Mouse (Mus musculus): Measurements from ENCODE around the gene Otop3. TPM values are rescaled to one million over a fixed set of nuclear protein-coding genes. Genes with fewer than 3 reads are reported as not detected.

The Otop3 gene
- polyA plus RNA-seq, 1 experiment from 2014 or later, result 2.1 TPM

DNA sequence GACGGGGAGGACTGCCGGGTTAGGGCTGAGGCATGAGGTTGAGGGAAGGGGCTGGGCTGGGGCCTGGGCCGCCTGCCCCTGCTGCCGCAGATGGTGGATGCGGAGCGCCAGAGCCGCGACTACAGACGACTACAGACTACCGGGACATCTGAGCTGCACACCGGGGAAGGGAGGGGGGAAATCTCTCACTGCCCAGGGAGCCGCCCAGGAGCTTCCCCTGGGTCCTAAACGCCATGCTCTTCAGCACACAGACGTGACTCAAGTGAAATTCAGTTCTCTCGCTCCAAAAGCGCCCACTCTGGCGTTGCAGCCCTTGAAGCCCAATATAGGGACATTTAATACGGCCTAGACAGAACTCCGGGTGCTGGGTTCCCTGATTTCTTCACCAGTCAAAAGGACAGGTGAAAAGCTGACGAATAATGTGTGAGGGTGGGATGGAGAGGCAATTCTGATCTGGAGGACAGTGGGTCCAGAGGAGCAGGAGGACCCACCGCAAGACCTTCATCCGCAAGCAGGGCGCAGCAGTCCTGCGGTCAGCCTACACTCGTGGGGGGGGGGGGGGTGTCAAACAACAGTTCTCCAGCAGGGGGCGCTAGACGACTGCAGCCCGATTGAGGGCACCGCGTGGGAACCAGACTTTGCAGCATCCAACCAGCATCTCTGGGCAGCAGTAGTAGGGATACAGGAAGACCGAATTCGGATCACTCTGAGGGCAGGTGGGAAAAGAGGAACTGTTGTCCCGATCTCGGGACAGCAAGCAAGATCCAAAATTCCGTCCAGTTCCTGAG, 12.4 kb upstream of the Otop3 start, which contains the start of gene Ush1g:
TSS of gene Ush1g (minus strand) at position 136 of the 788 bp plus-strand sequence.
- 4% methylated on average over 35 of the region's 35 CpGs for WGBS
- peak; percentile 21 for ATAC-seq (ENCODE audit: low read depth)
- peak within 1 kb of the TSS; percentile 23 for H3K4me3 ChIP-seq
- peaks cover 94% of the 10 kb centered on the region for H3K27me3 ChIP-seq
- no peak within 1 kb of the TSS for H3K27ac ChIP-seq (replicated peaks)
- no peaks in the 10 kb centered on the region for H3K9me3 ChIP-seq
- peaks cover 46% of the 10 kb centered on the region for H3K4me1 ChIP-seq (replicated peaks)
- no peaks in the 10 kb centered on the region for H3K36me3 ChIP-seq
- H3K9ac ChIP-seq, result peak within 1 kb of the TSS; percentile 55; the same call in 1 of the 2 replicates
- peak within 1 kb of the TSS; percentile 37 for H3K4me2 ChIP-seq

DNA sequence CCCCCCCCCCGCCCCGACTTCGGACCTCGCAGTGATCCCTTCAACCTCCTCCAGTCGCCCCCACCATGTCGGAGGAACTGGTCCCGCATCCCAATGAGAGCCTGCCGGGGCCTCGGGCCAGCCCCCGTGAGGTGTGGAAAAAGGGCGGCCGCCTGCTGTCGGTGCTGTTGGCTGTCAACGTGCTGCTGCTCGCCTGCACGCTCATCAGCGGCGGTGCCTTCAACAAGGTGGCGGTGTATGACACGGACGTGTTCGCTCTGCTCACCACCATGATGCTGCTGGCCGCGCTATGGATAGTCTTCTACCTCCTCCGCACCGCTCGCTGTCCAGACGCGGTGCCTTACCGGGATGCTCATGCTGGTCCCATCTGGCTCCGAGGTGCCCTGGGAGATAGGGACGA, 11.2 kb upstream of the Otop3 start:
- Histone ChIP-seq H3K4me2 (no peak overlapping the region), H3K27me3 (peaks cover 81% of the 10 kb centered on the region), H3K4me1 (replicated peaks) (peaks cover 41% of the 10 kb centered on the region), H3K4me3 (no peak overlapping the region), H3K36me3 (no peaks in the 10 kb centered on the region), H3K9ac (no peak overlapping the region), H3K27ac (replicated peaks) (no peak overlapping the region), H3K9me3 (no peaks in the 10 kb centered on the region)
- ATAC-seq (ENCODE audit: low read depth), result no peak
- WGBS, result 17% methylated on average over 32 of the region's 32 CpGs

DNA sequence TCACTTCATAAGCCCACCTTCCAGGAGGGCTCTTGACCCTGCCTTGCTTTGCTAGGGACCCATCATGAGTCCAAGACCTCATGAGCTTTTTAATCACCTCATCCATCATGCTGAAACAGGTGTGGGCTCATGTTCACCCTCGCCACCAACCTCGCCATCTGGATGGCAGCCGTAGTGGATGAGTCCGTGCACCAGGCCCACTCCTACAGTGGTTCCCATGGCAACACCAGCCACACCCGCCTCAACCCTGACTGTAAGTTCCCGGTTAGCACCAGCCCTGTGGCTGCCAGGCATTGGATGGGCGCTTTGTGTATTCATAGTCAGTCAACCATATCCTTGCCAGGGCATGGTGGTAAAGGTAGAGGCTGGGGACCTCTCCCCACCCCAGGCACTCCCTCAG, 7.8 kb upstream of the Otop3 start:
- Histone ChIP-seq H3K4me1 (replicated peaks) (peaks cover 19% of the 10 kb centered on the region), H3K36me3 (no peaks in the 10 kb centered on the region), H3K9ac (no peak overlapping the region), H3K4me2 (no peak overlapping the region), H3K27me3 (peaks cover 54% of the 10 kb centered on the region), H3K9me3 (no peaks in the 10 kb centered on the region), H3K4me3 (no peak overlapping the region), H3K27ac (replicated peaks) (no peak overlapping the region)
- WGBS, result 63% methylated on average over 7 of the region's 7 CpGs
- ATAC-seq (ENCODE audit: low read depth), result no peak

DNA sequence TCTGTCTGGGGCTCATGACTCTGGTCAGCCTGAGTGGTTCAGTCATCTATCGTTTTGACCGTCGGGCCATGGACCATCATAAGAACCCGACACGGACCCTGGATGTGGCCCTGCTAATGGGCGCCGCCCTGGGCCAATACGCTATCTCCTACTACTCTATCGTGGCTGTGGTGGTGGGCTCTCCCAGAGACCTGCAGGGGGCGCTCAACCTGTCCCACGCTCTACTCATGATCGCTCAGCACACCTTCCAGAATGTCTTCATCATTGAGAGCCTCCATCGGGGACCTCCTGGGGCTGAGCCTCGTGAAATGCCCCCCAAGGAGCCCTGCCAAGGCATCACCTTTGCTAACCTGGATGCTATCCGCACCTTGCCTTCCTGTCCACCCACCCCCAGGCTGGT, 5.2 kb upstream of the Otop3 start:
- Histone ChIP-seq H3K36me3 (no peaks in the 10 kb centered on the region), H3K27me3 (peaks cover 49% of the 10 kb centered on the region), H3K27ac (replicated peaks) (no peak overlapping the region), H3K4me1 (replicated peaks) (peaks cover 5% of the 10 kb centered on the region), H3K9ac (no peak overlapping the region), H3K9me3 (no peaks in the 10 kb centered on the region), H3K4me3 (no peak overlapping the region), H3K4me2 (no peak overlapping the region)
- WGBS, result 74% methylated on average over 15 of the region's 15 CpGs
- ATAC-seq (ENCODE audit: low read depth), result no peak

DNA sequence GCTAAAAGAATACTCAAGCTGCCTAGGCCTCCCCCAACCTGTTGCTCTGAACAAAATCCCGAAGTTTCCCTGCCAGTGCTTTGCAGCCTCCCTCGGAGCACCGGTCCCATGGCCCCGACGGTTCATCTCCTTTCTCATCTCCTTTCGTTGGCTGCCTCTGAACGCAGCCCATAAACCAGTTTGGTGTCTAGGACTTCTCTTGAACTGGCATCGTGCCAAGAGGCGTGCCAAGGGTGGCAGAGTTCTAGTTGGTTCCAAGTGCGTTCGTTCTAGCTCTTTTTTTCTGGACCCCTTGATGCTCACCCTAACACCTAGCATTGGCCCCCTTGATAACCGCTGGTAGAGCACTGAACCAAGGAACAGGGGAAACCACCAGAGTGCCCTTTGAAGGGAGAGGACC, 692 bp downstream of the Otop3 start:
- H3K9me3 ChIP-seq, result no peaks in the 10 kb centered on the region
- H3K9ac ChIP-seq, result no peak overlapping the region
- no peak overlapping the region for H3K27ac ChIP-seq (replicated peaks)
- H3K27me3 ChIP-seq, result peaks cover 74% of the 10 kb centered on the region
- no peak for ATAC-seq (ENCODE audit: low read depth)
- H3K36me3 ChIP-seq, result no peaks in the 10 kb centered on the region
- H3K4me2 ChIP-seq, result peak overlapping the region; percentile 59
- H3K4me1 ChIP-seq (replicated peaks), result peaks cover 14% of the 10 kb centered on the region
- 64% methylated on average over 12 of the region's 12 CpGs for WGBS
- H3K4me3 ChIP-seq, result no peak overlapping the region

DNA sequence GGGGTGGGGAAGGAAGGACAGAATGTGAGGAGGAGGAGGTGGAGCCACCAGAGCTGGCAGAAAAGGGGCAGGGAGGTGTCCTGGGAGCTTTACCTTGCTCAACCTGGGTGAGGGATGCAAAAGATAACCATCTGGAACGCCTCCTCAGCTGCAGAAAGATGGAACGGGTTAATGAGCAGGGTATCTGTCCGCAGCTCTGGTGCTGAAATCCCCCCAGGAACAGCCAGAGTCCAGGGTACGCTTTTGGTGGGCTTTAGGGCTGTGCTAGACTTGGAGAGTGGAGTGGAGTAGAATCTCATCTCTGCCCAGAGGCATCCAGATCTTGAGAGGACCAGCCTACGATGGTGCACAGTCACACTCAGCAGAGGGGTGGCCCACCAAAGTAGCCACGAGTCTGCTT, 1.6 kb downstream of the Otop3 start:
- Histone ChIP-seq H3K4me3 (no peak overlapping the region), H3K4me1 (replicated peaks) (peaks cover 14% of the 10 kb centered on the region), H3K27me3 (peaks cover 74% of the 10 kb centered on the region), H3K9ac (no peak overlapping the region), H3K27ac (replicated peaks) (no peak overlapping the region), H3K9me3 (no peaks in the 10 kb centered on the region), H3K4me2 (no peak overlapping the region), H3K36me3 (no peaks in the 10 kb centered on the region)
- no peak for ATAC-seq (ENCODE audit: low read depth)
- 25% methylated on average over 6 of the region's 6 CpGs for WGBS

DNA sequence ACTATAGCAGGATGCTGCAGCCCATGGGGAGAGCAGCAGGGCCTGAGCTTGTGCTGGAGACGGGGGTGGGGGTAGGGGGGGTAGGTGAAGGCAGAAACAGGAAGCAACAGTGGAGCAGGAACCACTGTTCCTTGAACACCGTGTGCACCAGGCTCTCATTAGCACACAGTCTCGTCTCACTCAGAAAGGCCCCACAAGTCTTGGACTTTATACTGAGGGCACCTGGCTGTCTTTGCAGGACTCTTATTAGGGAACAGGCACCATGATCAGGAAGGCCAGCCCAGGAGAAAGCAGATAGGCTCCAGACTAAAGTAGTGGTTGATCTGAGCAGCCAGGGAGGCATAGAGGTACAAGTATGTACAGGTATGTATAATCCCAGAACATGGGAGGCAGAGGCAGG, 2.8 kb downstream of the Otop3 start:
- peaks cover 64% of the 10 kb centered on the region for H3K27me3 ChIP-seq
- no peak for ATAC-seq (ENCODE audit: low read depth)
- H3K27ac ChIP-seq (replicated peaks), result no peak overlapping the region
- 77% methylated on average over 3 of the region's 3 CpGs for WGBS
- H3K4me2 ChIP-seq, result no peak overlapping the region
- no peaks in the 10 kb centered on the region for H3K9me3 ChIP-seq
- no peak overlapping the region for H3K9ac ChIP-seq
- peaks cover 14% of the 10 kb centered on the region for H3K4me1 ChIP-seq (replicated peaks)
- no peak overlapping the region for H3K4me3 ChIP-seq
- no peaks in the 10 kb centered on the region for H3K36me3 ChIP-seq

DNA sequence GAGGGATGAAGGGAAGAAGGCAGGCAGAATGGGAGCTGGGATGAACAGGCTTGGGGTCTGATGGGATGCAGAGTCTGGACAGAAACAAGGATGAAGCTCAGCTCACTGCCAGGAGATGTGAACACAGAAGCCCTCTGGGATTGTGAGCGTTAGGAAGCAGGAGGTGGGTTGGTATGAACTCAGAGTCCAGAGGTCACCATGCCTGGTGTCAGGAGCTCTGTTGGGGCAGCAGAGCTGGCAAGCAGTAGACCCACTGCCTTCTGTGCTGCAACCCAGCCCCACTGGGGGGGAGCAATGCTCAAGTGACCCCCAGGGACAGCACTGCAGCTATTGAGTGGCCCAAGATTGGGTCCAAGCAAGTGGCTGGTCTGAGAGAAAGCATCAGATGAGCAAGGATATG, 3.3 kb downstream of the Otop3 start:
- Histone ChIP-seq H3K27ac (replicated peaks) (no peak overlapping the region), H3K4me1 (replicated peaks) (peaks cover 14% of the 10 kb centered on the region), H3K4me2 (no peak overlapping the region), H3K4me3 (no peak overlapping the region), H3K27me3 (peaks cover 61% of the 10 kb centered on the region), H3K9me3 (no peaks in the 10 kb centered on the region), H3K36me3 (no peaks in the 10 kb centered on the region), H3K9ac (no peak overlapping the region)
- no peak for ATAC-seq (ENCODE audit: low read depth)
- WGBS, result 86% methylated on average over 1 of the region's 1 CpGs

DNA sequence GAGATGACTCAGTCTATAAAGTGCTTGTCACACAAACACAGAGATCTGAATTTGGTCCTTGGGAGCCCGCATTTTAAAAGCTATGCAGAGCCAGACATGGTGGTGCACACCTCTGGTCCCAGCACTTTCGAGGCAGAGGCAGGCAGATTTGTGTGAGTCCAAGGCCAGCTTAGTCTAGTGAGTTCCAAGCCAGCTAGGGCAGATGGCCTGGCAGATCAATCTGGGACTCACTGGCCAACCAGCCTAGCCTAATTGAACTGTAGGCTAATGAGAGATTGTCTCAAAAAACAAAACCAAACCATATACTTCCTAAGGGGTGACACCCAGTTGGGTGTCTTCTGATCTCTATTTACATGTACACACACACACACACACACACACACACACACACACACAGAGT, 6.7 kb downstream of the Otop3 start:
- Histone ChIP-seq H3K9me3 (no peaks in the 10 kb centered on the region), H3K27ac (replicated peaks) (no peak overlapping the region), H3K4me1 (replicated peaks) (no peaks in the 10 kb centered on the region), H3K4me2 (no peak overlapping the region), H3K4me3 (no peak overlapping the region), H3K36me3 (no peaks in the 10 kb centered on the region), H3K27me3 (peaks cover 52% of the 10 kb centered on the region), H3K9ac (no peak overlapping the region)
- no peak for ATAC-seq (ENCODE audit: low read depth)
- 71% methylated on average over 2 of the region's 2 CpGs for WGBS

DNA sequence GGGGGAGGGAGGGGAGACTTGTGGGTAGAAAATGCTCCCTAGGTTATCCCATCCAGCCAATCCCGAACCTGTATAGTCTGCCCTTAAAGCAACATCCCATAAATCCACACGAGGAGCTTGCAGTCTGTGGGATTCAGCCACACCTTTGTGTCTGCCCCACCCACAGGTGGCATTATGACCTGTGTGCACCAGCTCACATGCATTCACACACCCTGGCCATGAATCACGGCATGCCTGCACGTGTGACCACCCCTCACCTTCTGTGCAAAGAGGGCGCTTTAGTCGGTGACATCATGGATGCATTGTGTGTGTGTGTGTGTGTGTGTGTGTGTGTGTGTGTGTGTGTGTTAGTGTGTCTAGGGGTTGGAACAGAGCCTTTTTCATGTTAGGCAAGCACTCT, 7.3 kb downstream of the Otop3 start:
- Histone ChIP-seq H3K4me1 (replicated peaks) (no peaks in the 10 kb centered on the region; the same call in 1 of the 2 replicates), H3K4me3 (no peak overlapping the region), H3K9me3 (no peaks in the 10 kb centered on the region), H3K4me2 (no peak overlapping the region), H3K9ac (no peak overlapping the region), H3K36me3 (no peaks in the 10 kb centered on the region), H3K27me3 (peaks cover 48% of the 10 kb centered on the region), H3K27ac (replicated peaks) (no peak overlapping the region)
- no peak for ATAC-seq (ENCODE audit: low read depth)
- 67% methylated on average over 6 of the region's 6 CpGs for WGBS

DNA sequence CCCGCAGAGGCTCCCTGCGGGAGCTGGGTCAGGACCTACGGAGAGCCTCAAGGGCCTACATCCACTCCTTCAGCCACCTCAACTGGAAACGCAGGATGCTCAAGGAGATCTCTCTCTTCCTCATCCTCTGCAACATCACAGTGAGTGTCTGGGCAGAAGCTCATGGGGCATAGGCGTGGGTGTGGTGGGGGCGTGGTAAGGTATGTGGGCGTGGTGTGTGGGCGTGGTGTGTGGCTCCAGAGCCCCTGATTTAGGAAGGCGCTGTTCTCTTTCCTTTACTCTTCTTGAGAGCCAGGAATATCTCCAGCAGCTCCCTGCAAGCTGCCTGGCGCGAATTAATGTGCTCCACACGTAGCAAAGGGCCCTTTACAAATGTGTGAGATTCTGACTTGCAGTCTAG, 10.4 kb downstream of the Otop3 start:
- Histone ChIP-seq H3K36me3 (peaks cover 18% of the 10 kb centered on the region), H3K27me3 (peaks cover 34% of the 10 kb centered on the region), H3K4me1 (replicated peaks) (no peaks in the 10 kb centered on the region; the same call in 1 of the 2 replicates), H3K27ac (replicated peaks) (no peak overlapping the region), H3K9ac (no peak overlapping the region), H3K4me2 (no peak overlapping the region), H3K4me3 (no peak overlapping the region), H3K9me3 (no peaks in the 10 kb centered on the region)
- no peak for ATAC-seq (ENCODE audit: low read depth)
- 12% methylated on average over 12 of the region's 12 CpGs for WGBS

DNA sequence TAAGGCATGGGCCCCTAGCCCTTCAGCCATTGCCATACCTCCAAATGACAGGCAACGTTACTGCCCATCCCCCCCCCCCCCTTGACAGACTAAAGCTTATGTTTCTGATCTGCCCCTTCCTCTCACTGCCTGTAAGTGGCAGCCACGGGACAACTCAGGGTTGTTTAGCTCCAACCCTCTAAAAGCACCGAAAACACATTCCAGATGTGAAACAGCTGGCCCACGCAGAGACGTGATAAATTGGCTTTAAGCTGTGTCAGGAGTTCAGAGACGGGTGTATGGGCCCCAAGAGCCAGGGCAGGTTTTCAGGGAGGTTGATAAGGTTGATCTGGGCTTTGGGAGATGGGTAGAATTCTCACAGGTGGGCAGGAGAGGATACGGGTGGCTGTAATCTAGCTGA, 11.0 kb downstream of the Otop3 start:
- Histone ChIP-seq H3K27me3 (peaks cover 39% of the 10 kb centered on the region), H3K4me1 (replicated peaks) (no peaks in the 10 kb centered on the region; the same call in 1 of the 2 replicates), H3K9me3 (no peaks in the 10 kb centered on the region), H3K36me3 (peaks cover 23% of the 10 kb centered on the region), H3K4me2 (no peak overlapping the region), H3K4me3 (no peak overlapping the region), H3K9ac (no peak overlapping the region), H3K27ac (replicated peaks) (no peak overlapping the region)
- no peak for ATAC-seq (ENCODE audit: low read depth)
- 51% methylated on average over 7 of the region's 7 CpGs for WGBS
